Mouse (Mus musculus) adipose tissue, adult 10 weeks (tissue): ENCODE results near the gene Mical3. TPM values are rescaled to one million over a fixed set of nuclear protein-coding genes. Genes with fewer than 3 reads are reported as not detected.

Source experiments
- polyA plus RNA-seq: library from polyadenylated mRNA; stranded (reverse); fragments of 350-450 nt; fragmentation: Illumina TruSeq; extraction: RNeasy Lipid Tissue Mini Kit (QIAGEN cat#74804); gene quantifications from one replicate; pipeline ENCODE4 v1.2.3, GENCODE M21; 2014; ENCODE audit warnings: low read depth, low replicate concordance

The Mical3 gene
- polyA plus RNA-seq, result 46.4 TPM

GRCm38 (mm10) chr6:121130773-121131172, at the start of gene Mical3:
TSS of gene Mical3 (minus strand) at chr6:121130999.

GRCm38 (mm10) chr6:120916074-120916971, 214.5 kb downstream of the Mical3 start, which contains the start of gene Bid:
TSS of gene Bid (minus strand) at chr6:120916853.

Other genes starting within 250 kb of the Mical3 start
- 12.8 TPM for gene Bid, start 214.1 kb downstream of the Mical3 start, polyA plus RNA-seq
- 12.0 TPM for gene Pex26, start 52.7 kb upstream of the Mical3 start, polyA plus RNA-seq
- gene Tuba8, start 79.7 kb upstream of the Mical3 start, polyA plus RNA-seq, result 2.5 TPM
- 5.4 TPM for gene Usp18, start 114.9 kb upstream of the Mical3 start, polyA plus RNA-seq
- 34.3 TPM for gene Slc6a13, start 169.2 kb upstream of the Mical3 start, polyA plus RNA-seq
- 4.2 TPM for gene Slc6a12, start 212.1 kb upstream of the Mical3 start, polyA plus RNA-seq